Mouse (Mus musculus): Measurements from ENCODE around the gene Hfm1. TPM values are rescaled to one million over a fixed set of nuclear protein-coding genes. Genes with fewer than 3 reads are reported as not detected.
A peak's percentile ranks its signal among the peaks of the same experiment; 100 is the strongest.

Gene Hfm1
- polyA plus RNA-seq, 1 experiment = 7.1 TPM

DNA sequence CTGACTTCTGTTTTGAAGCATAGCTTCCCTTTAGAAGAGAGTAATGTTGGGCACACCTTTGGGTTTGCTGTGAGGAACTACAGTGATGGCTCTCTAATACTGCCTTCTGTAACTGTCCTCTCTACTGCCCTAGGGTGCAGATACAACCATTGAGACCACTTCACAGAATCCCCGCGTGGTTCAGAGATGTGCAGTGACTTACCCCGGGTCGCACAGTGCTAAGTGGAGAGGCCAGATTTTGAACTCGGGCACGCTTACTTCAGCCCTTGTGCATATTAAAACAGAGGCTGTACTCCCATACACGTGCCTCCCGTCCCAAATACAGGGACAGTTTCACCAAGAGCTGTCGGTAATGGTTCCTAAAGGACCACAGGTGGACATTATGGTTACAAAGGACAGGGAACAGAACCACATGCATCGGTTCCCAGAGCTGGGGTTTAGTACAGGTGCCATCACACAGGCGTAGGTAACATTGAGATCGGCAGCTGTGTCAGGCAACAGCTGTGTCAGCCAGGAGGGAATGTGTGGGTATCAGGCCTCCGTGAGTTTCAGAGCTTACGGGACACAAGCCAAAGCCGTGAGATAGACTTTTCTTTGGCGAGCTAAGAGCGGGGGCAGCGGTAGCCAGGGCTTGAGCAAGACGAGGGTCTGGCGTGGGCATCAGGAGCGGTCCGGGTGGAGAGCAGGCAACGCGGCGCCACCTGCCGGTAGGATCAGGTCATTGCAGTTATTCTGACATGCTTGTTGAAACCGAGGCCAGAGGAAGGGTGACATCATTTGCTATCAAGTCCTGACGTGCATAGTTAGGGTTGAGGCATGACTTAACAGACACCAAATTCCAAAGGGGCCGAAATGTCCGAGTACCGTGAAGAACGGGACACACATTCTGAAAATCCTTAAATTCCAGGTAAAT, 124.0 kb downstream of the Hfm1 start:
- TF ChIP-seq CTCF (IDR thresholded peaks at IDR 0.05; ENCODE audit: borderline replicate concordance, extremely low read depth, insufficient read depth, insufficient read length) = peak; percentile 99
- no peak for TF ChIP-seq POLR2A (IDR thresholded peaks at IDR 0.05; ENCODE audit: borderline replicate concordance, extremely low read depth, insufficient read depth, insufficient read length, poor library complexity, severe bottlenecking)
- peak; percentile 92 for DNase-seq (ENCODE audit: low read depth)

DNA sequence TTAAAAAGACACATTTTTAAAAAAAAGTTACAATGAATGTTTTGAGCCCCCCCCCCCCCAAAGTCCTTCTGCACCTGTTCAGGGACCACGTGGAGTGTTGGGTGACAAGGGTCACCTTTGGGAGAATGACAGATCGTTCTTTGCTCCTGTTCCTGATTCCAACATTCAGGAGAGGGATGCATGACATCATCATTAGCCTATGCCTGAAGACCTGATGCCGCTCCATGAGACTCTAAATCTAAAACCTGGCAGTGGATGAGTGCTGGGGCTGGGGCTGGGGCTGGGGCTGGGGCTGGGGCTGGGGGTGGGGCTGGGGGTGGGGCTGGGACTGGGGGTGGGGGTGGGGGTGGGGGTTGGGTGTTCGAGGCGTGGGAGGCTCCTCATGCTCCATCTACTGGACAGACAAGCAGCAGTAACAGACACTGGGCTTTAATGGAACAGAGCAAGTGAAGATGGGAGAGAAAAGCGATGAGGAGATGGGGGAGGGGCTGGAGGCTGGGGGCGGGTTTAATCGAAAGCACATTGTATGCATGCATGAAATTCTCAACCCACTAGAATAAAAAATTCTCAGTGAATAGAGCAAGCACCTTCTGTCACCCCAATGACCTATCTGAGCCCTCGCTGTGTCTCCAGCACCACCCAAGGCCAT, 124.8 kb downstream of the Hfm1 start:
- no peak for TF ChIP-seq POLR2A (IDR thresholded peaks at IDR 0.05; ENCODE audit: borderline replicate concordance, extremely low read depth, insufficient read depth, insufficient read length, poor library complexity, severe bottlenecking)
- TF ChIP-seq CTCF (IDR thresholded peaks at IDR 0.05; ENCODE audit: borderline replicate concordance, extremely low read depth, insufficient read depth, insufficient read length) = no peak
- no peak for DNase-seq (ENCODE audit: low read depth)

DNA sequence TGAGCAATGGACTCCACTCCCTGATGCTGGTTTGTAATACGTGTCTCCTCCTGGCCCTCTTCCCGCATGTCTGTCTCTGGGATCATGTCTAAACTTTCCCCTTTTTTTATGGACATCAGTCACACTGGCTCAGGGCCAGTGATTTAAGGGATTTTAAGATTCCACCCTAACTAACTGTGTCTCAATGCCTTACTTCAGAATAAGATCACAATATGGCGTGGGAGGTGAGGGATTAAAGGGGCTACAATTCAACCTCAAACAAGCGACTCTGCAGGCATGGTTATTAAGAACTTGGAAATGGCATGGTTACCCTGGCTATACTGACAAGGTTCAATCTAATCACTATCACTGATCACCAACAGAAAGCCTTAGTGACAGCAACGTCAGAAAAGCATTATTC, 128.2 kb downstream of the Hfm1 start:
- no peak for DNase-seq (ENCODE audit: low read depth)
- TF ChIP-seq POLR2A (IDR thresholded peaks at IDR 0.05; ENCODE audit: borderline replicate concordance, extremely low read depth, insufficient read depth, insufficient read length, poor library complexity, severe bottlenecking) (no peak), CTCF (IDR thresholded peaks at IDR 0.05; ENCODE audit: borderline replicate concordance, extremely low read depth, insufficient read depth, insufficient read length) (no peak)

DNA sequence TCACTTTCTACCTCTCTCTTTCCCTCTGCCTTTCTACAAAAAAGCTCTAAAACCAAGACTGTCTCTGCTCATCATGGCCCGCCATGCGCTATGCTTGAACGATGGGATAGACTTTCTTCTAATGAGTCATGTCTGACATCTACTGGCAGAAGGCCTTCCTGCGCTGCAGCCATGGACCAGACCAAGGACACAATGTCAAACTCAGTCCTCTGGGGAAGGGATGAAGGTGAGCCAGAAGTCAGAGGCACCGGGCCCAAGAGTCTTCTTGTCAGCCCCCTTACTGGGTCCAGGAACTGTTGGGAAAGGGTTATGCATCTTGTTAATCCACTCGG, 134.9 kb downstream of the Hfm1 start:
- TF ChIP-seq POLR2A (IDR thresholded peaks at IDR 0.05; ENCODE audit: borderline replicate concordance, extremely low read depth, insufficient read depth, insufficient read length, poor library complexity, severe bottlenecking) (no peak), CTCF (IDR thresholded peaks at IDR 0.05; ENCODE audit: borderline replicate concordance, extremely low read depth, insufficient read depth, insufficient read length) (peak; percentile 71; the same call in 1 of the 2 replicates)
- peak; percentile 76 for DNase-seq (ENCODE audit: low read depth)

DNA sequence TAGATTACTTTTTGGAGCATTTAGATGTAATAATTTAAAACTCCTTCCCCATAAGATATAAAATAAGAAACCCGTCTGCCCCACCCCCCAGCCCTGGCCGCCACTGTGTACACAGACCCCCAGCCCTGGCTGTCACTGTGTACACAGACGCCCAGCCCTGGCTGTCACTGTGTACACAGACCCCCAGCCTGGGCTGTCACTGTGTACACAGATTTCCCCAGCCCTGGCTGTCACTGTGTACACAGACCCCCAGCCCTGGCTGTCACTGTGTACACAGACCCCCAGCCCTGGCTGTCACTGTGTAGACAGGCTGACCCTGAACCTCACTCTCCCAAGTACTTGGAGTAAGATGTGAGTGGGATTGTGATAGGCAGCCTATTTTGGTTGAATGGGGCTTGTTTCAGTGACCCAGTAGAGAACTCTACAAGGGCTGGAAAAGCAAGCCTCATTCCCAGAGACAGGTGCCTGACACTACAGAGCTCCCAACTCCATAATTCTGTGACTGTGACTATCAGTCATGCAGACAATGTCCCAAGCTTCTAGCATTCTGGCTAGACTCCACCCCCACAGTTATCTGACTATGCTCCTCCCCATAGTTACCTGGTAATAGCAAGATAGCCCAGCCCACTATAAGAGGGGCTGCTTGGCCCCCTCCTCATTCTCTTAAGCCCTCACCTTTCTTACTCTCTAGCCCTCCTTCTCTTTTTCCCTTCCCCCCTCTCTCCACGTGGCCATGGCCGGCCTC, 135.5 kb downstream of the Hfm1 start:
- no peak for TF ChIP-seq POLR2A (IDR thresholded peaks at IDR 0.05; ENCODE audit: borderline replicate concordance, extremely low read depth, insufficient read depth, insufficient read length, poor library complexity, severe bottlenecking)
- TF ChIP-seq CTCF (IDR thresholded peaks at IDR 0.05; ENCODE audit: borderline replicate concordance, extremely low read depth, insufficient read depth, insufficient read length) = no peak
- DNase-seq (ENCODE audit: low read depth) = no peak

Other genes starting within 250 kb of the Hfm1 start
- gene Zfp644, start 229.0 kb downstream of the Hfm1 start, polyA plus RNA-seq (2012; rRNA removed) = 49.9 and 50.5 TPM in 2 replicates
- 48.7 and 67.4 TPM in 2 replicates for gene Cdc7, start 38.0 kb upstream of the Hfm1 start, polyA plus RNA-seq (2012; rRNA removed)

Measured in brain, embryonic 14.5 days (tissue).